Mouse (Mus musculus): ENCODE data around the gene Col6a3. TPM values are rescaled to one million over a fixed set of nuclear protein-coding genes. Genes with fewer than 3 reads are reported as not detected.

The Col6a3 gene
- 10 to 100 TPM in 1 of 2 experiments, 1 to 10 TPM in 1; 7.8 to 10.5 TPM for total RNA-seq (2021)

DNA sequence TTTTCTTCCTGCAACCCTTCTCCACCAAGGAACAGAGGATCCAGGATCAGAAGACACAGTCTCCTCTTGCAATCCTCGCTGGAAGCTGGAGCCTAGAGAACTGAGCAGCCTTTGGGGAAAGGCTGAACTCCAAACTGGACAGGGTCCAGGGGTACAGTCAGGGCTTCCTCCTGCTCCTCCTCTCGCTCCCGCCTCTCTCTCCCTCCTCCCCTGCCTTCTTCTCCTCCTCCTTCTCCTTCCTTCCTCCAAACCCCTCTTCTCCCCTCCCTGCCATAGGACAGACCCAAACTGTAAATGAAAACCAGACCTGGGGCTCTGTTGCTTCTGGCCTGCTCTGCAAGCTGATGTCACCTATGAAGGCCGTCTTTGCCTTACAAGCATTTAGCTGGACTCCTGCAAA, at the start of gene Col6a3:
TSS of gene Col6a3 (minus strand) at position 136 of the 400 bp plus-strand sequence.
- intact Hi-C loops (cut with DNase I): loop anchor here (5.0 to 10.0 kb wide), 2 partner anchors 111 to 197 kb away; partner anchors contain the start of gene Prlh
- DNase-seq: peak; percentile 39

DNA sequence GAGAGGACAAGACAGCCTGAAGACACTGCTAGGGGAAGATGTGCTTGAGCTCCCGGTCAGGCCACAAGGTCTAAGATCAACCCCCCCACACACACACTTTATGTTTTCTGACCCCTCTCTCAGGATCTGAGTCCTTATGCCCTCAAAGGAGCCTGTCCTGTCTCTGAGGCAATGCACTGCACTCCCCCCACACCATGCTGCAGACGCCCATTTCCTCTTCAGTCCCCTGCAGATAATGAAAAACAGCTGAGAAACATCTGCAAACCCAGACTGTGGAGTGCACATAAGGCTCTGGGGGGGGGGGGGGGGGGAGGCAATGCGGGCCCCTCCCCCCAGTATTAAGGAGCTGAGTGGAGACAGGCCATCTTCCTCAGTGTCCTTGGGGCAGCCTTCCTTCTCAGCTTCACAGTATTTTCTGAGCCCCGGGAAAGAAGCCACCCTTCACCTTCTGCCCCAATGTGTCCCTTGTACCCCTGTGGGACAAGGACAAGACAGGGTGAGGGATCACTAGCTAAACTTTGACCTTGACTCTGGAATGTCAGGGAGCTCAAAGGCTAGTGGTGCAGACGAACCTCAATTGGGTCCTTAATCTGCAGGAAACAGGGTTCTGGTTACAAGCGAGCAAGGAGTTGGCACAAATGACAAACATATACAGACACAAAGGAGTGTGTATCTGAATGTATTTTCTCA, 42.1 kb upstream of the Col6a3 start:
- intact Hi-C loops (cut with DNase I): no loop called here
- no peak for DNase-seq

GRCm38 (mm10) chr1:90876486-90877270, 32.9 kb upstream of the Col6a3 start:
- DNase-seq: no peak
- intact Hi-C loops (cut with DNase I): no loop called here

DNA sequence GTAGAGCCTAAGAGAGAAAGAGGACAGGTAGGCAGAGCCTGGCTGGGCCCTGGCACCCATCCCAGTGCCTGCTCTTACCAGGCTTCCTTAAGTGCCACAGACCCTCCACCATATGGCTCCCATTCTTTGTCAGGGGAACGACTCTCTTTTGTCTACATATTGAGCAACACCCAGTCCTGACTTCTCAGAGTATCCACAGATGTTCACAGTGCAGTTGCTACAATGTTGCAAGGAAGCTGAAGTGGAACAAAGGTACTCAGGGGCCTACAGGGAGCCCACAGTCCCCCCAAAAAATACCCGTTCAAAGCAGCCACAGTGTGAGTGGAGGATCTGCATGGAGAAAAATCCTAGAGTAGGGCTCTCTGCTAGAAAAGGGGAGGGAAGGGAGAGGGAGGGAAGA, 32.2 kb upstream of the Col6a3 start:
- no peak for DNase-seq
- intact Hi-C loops (cut with DNase I): no loop called here

DNA sequence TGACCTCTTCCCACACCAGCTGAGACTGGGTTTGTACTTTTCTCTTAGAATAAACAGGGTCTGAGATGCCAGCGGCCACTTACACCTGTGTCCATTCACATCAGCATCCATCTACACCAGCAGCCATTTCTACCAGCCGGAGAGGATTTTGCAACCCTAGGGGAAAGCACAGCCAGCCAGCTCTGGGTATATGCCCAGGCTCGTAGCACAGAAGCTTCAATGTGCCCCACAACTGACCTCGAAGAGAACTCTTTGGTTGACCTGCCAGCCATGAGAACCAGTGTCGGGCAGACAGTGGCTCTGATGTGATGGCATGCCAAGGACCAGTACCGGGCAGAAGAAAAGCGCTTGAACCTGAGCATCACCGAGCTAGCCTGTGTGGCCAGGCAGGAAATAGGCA, 31.6 kb upstream of the Col6a3 start:
- no peak for DNase-seq
- intact Hi-C loops (cut with DNase I): no loop called here

DNA sequence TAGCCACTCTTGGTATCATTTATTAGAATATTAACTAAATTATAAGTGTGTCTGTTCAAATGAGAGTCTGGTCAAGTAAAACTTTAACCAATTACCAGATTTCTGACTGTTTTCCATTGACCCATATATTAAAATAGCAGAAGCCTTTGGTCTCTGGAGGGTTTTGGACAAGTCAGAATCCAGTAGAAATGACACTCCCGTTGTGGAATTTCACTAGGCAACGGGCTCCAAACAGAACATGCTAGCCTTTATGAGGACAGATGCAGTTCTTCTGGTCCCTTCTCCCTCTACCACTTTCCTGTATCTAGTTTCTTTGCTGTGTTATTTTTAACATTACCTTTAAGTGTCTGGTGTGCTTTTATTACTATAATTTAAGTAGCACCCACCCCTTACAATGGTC, 26.8 kb upstream of the Col6a3 start:
- intact Hi-C loops (cut with DNase I): no loop called here
- no peak for DNase-seq

GRCm38 (mm10) chr1:90866734-90867133, 23.0 kb upstream of the Col6a3 start:
- DNase-seq: no peak
- intact Hi-C loops (cut with DNase I): no loop called here

DNA sequence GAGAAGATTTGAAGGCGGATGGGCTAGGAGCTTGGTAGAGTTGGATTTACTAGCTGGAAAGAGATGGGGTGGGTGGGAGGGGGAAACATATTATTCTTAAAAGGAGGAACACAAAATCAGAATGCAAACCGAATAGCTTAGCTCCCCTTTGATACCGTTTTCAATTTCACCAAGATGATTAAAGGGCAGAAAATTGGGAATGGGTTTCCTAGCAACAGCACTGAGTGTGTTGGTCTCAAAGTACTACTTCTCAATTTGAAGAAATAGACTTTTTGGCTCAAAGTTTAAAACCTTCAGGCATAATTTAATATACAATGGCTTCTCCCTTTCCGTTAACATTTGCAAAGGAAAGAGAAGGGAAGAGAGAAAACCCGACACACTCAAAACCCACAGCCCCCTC, 12.1 kb upstream of the Col6a3 start:
- DNase-seq: no peak

GRCm38 (mm10) chr1:90849836-90850235, 6.1 kb upstream of the Col6a3 start:
- peak; percentile 30 for DNase-seq
- intact Hi-C loops (cut with DNase I): loop anchor here (10.0 kb wide), 1 partner anchor 105 kb away; the partner anchor contains the start of gene Prlh

More for the DNA sequence above, 12.1 kb upstream of the Col6a3 start:
- intact Hi-C loops (cut with DNase I): no loop called here

- DNase-seq: no peak
- intact Hi-C loops (cut with DNase I): loop anchor here (10.0 kb wide), 1 partner anchor 110 kb away; the partner anchor contains the start of gene Prlh
Observed at GRCm38 (mm10) chr1:90845206-90845605, 1.4 kb upstream of the Col6a3 start.

GRCm38 (mm10) chr1:90842789-90843587, 783 bp downstream of the Col6a3 start:
- intact Hi-C loops (cut with DNase I): loop anchor here (5.0 to 10.0 kb wide), 2 partner anchors 112 to 196 kb away; partner anchors contain the start of gene Prlh
- DNase-seq: no peak

DNA sequence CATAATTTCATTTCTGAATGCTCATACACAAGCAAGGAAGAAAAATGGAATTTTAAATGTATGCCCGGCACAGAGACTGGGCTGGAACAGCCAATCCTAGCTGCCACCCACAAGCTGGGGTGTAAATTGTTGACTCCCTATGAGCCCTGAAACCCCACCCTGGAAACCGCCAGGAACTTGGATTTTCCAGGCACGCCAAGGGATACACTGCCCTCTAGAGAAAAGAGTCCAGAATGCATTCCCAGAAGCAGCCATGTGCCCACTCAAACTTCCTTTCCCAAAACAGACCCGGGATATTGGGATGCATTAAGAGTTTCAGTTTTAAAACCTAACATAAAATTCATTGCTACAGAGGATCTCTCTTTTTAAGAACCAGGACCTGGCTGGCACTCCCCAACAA, 3.5 kb downstream of the Col6a3 start:
- peak; percentile 53 for DNase-seq
- intact Hi-C loops (cut with DNase I): loop anchor here (5.0 to 10.0 kb wide), 2 partner anchors 115 to 193 kb away; partner anchors contain the start of gene Prlh

GRCm38 (mm10) chr1:90838657-90839056, 5.1 kb downstream of the Col6a3 start:
- intact Hi-C loops (cut with DNase I): loop anchor here (10.0 kb wide), 1 partner anchor 104 kb away; no protein-coding TSS in a partner anchor
- no peak for DNase-seq

GRCm38 (mm10) chr1:90838221-90838620, 5.5 kb downstream of the Col6a3 start:
- no peak for DNase-seq
- intact Hi-C loops (cut with DNase I): loop anchor here (10.0 kb wide), 1 partner anchor 103 kb away; no protein-coding TSS in a partner anchor

GRCm38 (mm10) chr1:90836178-90836740, 7.5 kb downstream of the Col6a3 start:
- DNase-seq: no peak
- intact Hi-C loops (cut with DNase I): loop anchor here (10.0 kb wide), 1 partner anchor 101 kb away; no protein-coding TSS in a partner anchor

- no peak for DNase-seq
- intact Hi-C loops (cut with DNase I): loop anchor here (10.0 kb wide), 1 partner anchor 100 kb away; no protein-coding TSS in a partner anchor
Observed at GRCm38 (mm10) chr1:90834701-90835100, 9.1 kb downstream of the Col6a3 start.

- no peak for DNase-seq
- intact Hi-C loops (cut with DNase I): loop anchor here (10.0 kb wide), 1 partner anchor 95 kb away; no protein-coding TSS in a partner anchor
Observed at GRCm38 (mm10) chr1:90830006-90830405, 13.8 kb downstream of the Col6a3 start.

DNA sequence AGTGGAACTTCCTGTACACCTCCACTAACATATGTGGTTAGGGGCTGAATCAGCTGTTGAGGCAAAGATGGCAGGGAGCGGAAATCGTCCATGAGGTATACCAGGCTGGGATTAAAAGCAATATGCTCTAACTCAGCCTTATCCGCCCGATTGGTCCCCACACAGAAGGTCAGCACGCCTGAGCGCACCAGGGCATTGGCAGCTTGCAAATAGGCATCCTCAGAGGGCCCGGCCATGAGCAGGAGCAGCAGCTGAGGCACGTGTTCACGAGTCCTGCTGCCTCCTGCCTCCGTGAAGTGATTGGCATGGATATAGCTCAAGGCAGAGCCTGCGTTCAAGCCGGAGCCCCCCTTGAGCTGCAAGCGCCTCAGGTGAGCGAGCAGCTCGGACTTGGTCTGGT, 30.5 kb downstream of the Col6a3 start:
- DNase-seq: peak; percentile 66
- intact Hi-C loops (cut with DNase I): no loop called here

DNA sequence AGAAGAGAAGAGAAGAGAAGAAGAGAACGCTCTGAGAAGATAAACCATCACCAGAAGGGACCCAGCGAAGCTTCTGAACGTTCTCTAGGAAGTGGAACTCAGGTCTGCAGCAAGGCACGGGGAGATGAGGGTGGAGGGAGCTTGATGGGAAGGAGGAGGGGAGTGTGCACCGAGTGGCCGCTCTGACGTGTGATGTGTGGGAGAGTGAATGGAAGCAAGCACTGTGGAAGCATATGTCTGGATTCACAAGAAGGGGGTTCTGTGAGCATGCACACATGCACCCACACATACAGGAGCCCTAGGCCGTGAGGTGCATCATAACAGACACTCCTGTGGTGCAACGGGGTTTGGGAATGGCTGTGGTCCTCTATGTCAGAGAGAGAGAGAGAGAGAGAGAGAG, 34.8 kb downstream of the Col6a3 start:
- DNase-seq: no peak
- intact Hi-C loops (cut with DNase I): no loop called here

- DNase-seq: no peak
- intact Hi-C loops (cut with DNase I): no loop called here
Observed at GRCm38 (mm10) chr1:90803104-90803503, 40.7 kb downstream of the Col6a3 start.
